Mouse (Mus musculus): ENCODE measurements around the gene Zbbx. TPM values are rescaled to one million over a fixed set of nuclear protein-coding genes. Genes with fewer than 3 reads are reported as not detected.

The Zbbx gene
- not detected for total RNA-seq (2021)

DNA sequence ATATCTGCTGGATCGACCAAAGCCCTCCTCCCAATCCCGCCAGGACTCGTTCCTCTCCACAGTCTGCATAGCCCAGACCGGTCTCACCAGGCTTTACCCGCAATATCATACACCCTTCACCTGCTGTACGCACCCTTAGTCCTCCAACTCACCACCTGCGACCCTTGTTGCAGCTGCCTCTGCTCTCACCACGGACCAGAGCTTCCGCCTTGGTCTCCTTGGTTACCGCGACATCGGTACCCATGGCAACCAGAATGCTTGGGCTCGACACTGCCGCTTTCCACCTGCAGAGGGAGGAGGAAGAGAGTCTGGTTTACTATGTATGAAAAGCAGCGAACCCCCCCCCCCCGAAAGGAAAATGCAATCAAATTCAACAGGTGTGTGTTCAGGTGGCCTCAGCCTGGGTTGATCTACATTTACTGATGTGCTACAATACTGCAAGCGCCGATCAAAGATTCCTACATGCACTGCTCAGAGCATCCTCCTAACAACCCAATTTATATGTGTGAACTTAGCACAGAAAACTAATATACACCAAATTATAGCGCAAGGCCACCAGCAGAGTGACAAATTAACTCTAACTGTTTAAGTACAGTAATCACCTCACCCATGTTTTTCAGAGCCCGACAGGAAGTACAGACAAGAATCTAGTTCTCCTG is at the start of gene Zbbx:
TSS of gene Zbbx (minus strand) at position 197 of the 659 bp plus-strand sequence.
- intact Hi-C loops (cut with DNase I) = no loop called here

DNA sequence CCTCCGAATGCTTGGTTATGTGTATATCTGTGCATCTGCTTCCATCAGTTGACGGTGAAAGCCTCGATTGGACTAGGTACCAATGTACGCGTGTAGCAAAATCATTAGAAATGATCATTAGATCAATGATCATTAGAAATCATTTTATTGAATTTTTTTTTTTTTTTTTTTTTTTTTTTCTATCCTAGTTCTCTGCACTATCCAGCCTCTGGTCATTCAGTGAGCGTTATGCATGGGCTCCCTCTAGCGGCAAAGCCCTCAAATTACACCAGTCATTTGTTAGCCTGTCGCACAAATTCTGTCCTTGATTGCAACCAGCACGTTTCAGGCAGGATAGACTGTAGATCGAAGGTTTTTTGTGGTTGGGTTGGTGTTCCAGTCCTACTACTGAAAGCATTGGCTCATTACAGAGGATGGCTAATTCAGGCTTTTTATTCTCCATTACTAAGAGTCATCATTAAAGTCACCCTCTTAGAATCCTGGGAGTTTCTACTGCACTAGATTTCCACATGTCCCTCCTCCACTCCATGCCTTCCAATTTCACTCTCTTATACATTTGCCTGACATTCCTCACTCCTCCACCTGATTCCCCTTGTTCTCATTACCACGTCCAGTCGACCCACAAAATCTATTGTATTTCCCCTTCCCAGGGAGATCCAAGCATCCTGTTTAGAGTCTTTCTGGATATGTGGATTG is 38.1 kb upstream of the Zbbx start:
- intact Hi-C loops (cut with DNase I) = no loop called here
- peak; percentile 6 to 37 for DNase-seq

More for the DNA sequence above, at the start of gene Zbbx:
- no peak for DNase-seq

DNA sequence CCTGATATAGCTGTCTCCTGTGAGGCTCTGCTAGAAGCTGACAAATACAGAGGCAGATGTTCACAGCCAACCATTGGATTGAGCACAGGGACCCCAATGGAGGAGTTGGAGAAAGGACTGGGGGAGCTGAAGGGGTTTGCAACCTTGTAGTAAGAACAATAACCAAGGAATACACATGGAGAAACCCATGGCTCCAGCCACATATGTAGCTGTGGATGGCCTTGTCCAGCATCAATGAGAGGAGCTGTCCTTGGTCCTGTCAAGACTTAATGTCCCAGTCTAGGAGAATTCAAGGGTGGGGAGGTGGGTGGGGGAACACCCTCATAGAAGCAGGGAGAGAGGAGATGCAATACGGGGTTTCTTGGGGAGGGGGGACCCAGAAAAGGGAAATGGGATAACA is 17.8 kb upstream of the Zbbx start:
- intact Hi-C loops (cut with DNase I) = no loop called here
- DNase-seq = no peak

DNA sequence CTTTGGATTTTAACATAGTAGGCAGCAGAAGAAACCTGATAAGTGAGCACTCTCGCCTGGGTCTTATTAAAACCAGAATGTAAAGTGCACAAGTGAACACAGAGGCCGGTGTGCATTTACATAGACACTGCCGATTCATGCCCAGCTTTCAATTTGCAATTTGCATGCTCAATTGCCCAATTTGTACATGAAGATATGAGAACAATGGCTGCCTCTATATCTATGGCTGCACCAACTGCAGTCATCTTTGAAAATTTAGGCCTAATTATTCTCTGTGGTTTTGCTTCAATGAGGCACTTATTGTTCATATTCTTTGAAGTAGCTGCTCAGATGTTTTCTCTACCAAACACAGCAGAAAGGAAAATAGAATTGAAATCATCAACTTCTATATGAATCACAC is 23.0 kb downstream of the Zbbx start:
- DNase-seq = no peak
- intact Hi-C loops (cut with DNase I) = no loop called here

DNA sequence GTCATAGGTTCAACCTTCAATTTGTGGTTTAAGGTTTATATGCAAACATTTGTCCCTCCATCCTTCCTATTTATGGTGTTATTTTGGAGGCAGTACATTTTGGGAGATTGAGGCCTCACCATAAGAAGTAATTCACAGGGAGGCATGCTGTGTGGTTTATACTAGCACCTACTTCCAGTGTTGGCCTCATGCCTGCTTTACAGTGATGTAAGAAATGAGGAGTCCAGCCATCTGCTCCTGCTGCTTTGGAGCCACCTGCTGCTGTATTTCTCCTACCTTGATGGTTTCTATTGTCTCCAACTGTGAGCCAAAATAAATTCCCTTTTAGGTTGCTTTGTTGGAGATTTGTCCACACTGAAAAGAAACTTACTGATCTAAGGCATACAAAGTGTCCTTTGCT is 60.0 kb downstream of the Zbbx start:
- DNase-seq = no peak
- intact Hi-C loops (cut with DNase I) = no loop called here

DNA sequence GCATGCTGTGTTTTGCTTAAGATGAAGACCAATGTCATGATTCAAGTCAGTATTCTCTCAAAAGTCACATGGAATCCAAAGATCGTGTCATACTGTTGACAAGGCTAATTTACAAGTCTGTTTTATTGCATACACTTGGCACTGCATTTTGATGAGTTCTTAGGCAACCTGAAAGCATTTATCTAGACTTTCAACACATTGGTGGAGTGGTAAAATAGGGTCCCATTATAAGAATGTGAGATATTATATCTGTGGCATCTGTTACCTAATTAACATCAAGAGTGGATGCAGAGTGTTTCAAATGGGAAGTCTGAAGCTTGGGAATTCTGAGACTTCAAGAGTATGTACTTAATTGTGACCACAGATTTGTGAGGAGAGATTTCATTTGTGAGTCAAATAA is 79.1 kb downstream of the Zbbx start:
- no peak for DNase-seq
- intact Hi-C loops (cut with DNase I) = no loop called here

DNA sequence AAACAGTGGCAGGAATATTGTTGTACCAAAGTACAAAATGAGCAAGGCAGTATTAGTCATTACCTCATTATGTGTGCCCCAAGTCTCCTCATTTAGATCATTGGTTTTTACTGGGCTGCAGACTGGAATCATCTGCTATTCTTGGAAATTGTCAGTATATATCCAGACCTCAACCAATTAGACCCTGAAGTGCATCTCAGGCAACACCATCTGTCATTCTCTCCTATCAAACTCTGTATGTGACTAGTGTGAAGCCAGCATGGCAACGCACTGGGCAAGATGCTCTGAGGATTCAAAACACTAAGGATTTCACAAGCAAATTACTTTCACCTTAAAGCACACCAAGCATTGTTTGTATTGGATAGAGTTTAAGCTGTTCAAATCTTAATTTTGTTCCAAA is 85.9 kb downstream of the Zbbx start:
- no peak for DNase-seq

DNA sequence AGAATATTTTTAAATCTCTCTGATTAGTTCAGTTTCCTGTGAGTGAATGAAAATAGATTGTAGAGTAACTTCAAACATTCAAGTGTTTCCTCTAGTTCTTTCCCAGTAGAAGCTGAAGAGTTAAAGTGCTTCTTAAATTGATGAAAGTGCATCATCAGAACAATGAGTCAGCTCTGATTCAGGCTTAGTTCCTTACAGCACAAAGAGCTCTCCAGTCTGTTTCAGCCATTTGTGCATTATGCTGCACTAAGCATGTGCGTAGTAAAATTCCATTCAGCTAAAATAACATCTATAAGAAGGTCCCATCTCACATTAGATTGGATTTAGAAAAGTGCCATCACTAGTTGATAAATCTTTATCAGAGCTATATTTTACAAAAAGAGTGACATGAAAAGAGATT is 155.1 kb downstream of the Zbbx start:
- no peak for DNase-seq
- intact Hi-C loops (cut with DNase I) = no loop called here

More for the DNA sequence above, 85.9 kb downstream of the Zbbx start:
- intact Hi-C loops (cut with DNase I) = no loop called here

Other genes with a start within 250 kb of the Zbbx start
- gene Serpini2, start 105.0 kb upstream of the Zbbx start, total RNA-seq (2021) = not detected